Mouse (Mus musculus): ENCODE measurements around the gene Gm12258.

Gm12258 gene

DNA sequence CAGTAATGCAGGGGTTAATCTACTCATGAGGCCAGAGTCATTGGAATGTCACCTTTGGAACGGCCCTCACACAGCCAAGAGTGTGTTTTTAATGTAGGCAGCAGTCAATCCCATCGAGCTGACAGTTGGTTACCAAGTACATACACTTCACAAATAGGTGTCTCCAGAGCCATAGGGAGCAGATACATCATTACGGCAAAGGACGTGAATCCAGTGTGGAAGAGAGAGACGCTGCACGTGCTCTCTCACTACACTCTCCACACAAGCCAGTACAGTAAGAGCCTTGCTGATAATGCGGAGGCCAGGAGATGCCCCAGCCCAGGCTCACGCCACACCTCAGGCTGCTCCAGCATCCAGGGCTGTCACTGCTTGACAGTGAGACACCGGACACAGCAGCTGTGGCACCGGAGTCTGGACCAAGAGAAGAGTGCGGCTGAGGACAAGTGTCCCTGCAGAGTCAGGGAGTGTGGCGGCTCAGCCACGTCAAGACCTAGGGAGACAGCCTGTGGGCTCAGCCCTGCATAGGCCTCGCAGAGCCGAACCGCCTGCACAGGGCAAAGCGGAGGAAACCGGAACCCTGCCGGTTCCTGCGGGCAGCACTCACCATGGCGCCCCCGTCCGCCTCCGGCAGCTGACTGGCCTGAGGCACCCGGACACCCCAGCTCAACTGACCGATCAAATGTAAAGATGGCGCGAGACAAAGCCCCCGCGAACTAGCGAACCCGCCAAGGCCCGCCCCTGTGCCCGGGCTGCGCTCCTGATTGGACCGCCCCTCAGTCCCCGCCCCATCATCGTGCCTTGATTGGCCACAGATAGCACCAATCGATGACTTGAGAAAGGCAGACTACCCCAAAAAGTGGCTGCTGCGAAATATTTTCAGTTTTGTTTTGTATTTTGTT is 56.8 kb downstream of the Gm12258 start, which contains the start of gene Zfp39:
Zfp39 (minus strand) TSS at position 715 of the 899 bp plus-strand sequence.
- DNase-seq: peak; percentile 98

DNA sequence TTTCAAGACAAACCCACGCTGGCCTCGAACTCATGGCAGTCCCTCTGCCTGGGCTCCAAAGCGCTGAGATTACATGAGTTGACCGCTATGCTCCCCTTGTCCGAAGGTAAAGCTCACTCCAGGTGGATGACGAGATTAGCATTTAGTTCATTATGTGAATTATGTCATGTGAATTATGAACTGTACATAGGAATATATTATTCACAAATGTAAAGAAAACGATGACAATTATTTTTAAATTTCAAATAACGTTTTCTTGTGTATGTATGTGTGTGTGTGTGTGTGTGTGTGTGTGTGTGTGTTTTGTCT is 57.4 kb downstream of the Gm12258 start:
- DNase-seq: no peak

DNA sequence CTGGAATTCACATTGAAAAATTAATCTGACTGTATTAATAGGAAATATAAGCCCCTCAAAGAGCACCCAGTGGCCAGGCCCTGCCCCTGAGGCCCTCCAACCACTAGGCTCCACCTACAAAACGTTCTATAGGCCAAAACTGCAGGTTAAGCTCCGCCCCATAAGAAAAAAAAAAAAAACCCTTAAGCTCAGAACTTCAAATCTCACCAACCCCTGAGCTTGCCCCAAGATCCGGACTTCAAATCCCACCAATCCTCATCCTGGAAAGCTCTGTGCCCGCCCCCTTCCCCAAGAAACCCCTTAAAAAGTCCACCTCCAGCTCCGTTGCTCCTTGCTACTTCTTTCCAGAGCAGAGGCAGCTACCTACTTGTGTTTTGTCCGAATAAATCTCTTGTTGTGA is 57.9 kb downstream of the Gm12258 start:
- peak; percentile 68 for DNase-seq
